Mouse (Mus musculus) cortical plate, adult 2 months (tissue): ENCODE measurements around the gene Mast4.

Experiments
- CTCF ChIP-seq: fragments of 200-500 bp; IDR thresholded peaks from 2 replicates; pipeline ENCODE4 v1.5.1; 2011; ENCODE audit warnings: mild to moderate bottlenecking, control low read depth, low read length; ENCODE audit not compliant: insufficient read depth; ENCODE audit errors: extremely low read depth
- POLR2A ChIP-seq: fragments of 200-500 bp; IDR thresholded peaks from 2 replicates; pipeline ENCODE4 v1.6.1; 2011; ENCODE audit warnings: mild to moderate bottlenecking, low read length, control low read depth; ENCODE audit not compliant: insufficient read depth; ENCODE audit errors: extremely low read depth

- TF ChIP-seq POLR2A (no peak), CTCF (no peak)
Measured at GRCm38 (mm10) chr13:102945450-102945849, 388.8 kb downstream of the Mast4 start.
